ENCODE assay signal across 9 mouse cellular contexts in genomic region chr16:38651721-38652231, GRCm38 (mm10).
DNase-seq lines count a peak whose midpoint lies in the region; ATAC-seq lines count a peak whose summit lies in the region.
"Had no signal": no experiment of that assay in that cellular context is flagged by ENCODE, and none has a peak within 500 bp of the region (broad histone marks: within the 10 kb centered on the region; RNA-seq: fewer than 3 reads in every experiment).

No protein-coding gene starts in this region.

- H3K4me2 ChIP-seq in embryonic facial prominence, embryonic 15.5 days (replicated peaks) = no peak overlapping the region; the same call in 1 of the 2 replicates
- no peak overlapping the region for H3K4me2 ChIP-seq in intestine, embryonic 16.5 days (ENCODE audit: low read depth, low read length)
- H3K4me2 ChIP-seq in lung, embryonic 15.5 days = no peak overlapping the region; the same call in 1 of the 2 replicates

- peak; percentile 15 for DNase-seq in NIH3T3 (ENCODE audit: low read depth)
- no peak for DNase-seq in right cerebral cortex, postnatal 14 days
- DNase-seq in layer of hippocampus, postnatal 36 days = no peak
- no peak for DNase-seq in urinary bladder, adult 18-20 months (ENCODE audit: low spot score in 2 of 2)
- DNase-seq: cerebellum, postnatal 25 days had no signal

- ATAC-seq in embryonic facial prominence, embryonic 15.5 days (ENCODE audit: insufficient number of reproducible peaks, low FRiP score, low TSS enrichment, low read depth) = peak; percentile 66; the same call in 1 of the 2 replicates
- no peak for ATAC-seq in intestine, embryonic 16.5 days
- no peak for ATAC-seq in lung, embryonic 15.5 days (ENCODE audit: borderline replicate concordance, extremely low read depth, low FRiP score, low TSS enrichment)
- ATAC-seq in erythroblast, adult 5-6 weeks (replicated peaks; ENCODE audit: low FRiP score, poor library complexity, severe bottlenecking) = no peak

- no peaks in the 10 kb centered on the region for H3K36me3 ChIP-seq in embryonic facial prominence, embryonic 15.5 days
- no peaks in the 10 kb centered on the region for H3K36me3 ChIP-seq in intestine, embryonic 16.5 days (ENCODE audit: control insufficient read depth, insufficient read depth, low read length)
- no peaks in the 10 kb centered on the region for H3K36me3 ChIP-seq in lung, embryonic 15.5 days

- H3K27ac ChIP-seq in embryonic facial prominence, embryonic 15.5 days (replicated peaks) = peak overlapping the region; percentile 31; the same call in 1 of the 2 replicates
- peak overlapping the region; percentile 17; the same call in 1 of the 2 replicates for H3K27ac ChIP-seq in intestine, embryonic 16.5 days (ENCODE audit: low read length)
- peak overlapping the region; percentile 37 for H3K27ac ChIP-seq in lung, embryonic 15.5 days

- peaks cover 51% of the 10 kb centered on the region for H3K4me1 ChIP-seq in embryonic facial prominence, embryonic 15.5 days
- peaks cover 25% of the 10 kb centered on the region for H3K4me1 ChIP-seq in intestine, embryonic 16.5 days (ENCODE audit: control insufficient read depth, insufficient read depth, low read length)
- peaks cover 62% of the 10 kb centered on the region for H3K4me1 ChIP-seq in lung, embryonic 15.5 days

- H3K9ac ChIP-seq in embryonic facial prominence, embryonic 15.5 days = no peak overlapping the region
- H3K9ac ChIP-seq in intestine, embryonic 16.5 days (ENCODE audit: low read depth, low read length) = no peak overlapping the region
- H3K9ac ChIP-seq in lung, embryonic 15.5 days = no peak overlapping the region

- no peaks in the 10 kb centered on the region for H3K27me3 ChIP-seq in embryonic facial prominence, embryonic 15.5 days
- H3K27me3 ChIP-seq in intestine, embryonic 16.5 days (replicated peaks; ENCODE audit: control insufficient read depth, insufficient read depth, low read length) = no peaks in the 10 kb centered on the region
- H3K27me3 ChIP-seq in lung, embryonic 15.5 days = no peaks in the 10 kb centered on the region

- H3K4me3 ChIP-seq in embryonic facial prominence, embryonic 15.5 days (replicated peaks) = no peak overlapping the region
- no peak overlapping the region for H3K4me3 ChIP-seq in intestine, embryonic 16.5 days (ENCODE audit: low read length)
- H3K4me3 ChIP-seq in lung, embryonic 15.5 days = no peak overlapping the region

- WGBS in embryonic facial prominence, embryonic 15.5 days = 43% methylated on average over 10 of the region's 10 CpGs
- 81% methylated on average over 10 of the region's 10 CpGs for WGBS in intestine, embryonic 16.5 days
- WGBS in lung, embryonic 15.5 days = 66% methylated on average over 10 of the region's 10 CpGs

- no peaks in the 10 kb centered on the region for H3K9me3 ChIP-seq in embryonic facial prominence, embryonic 15.5 days (replicated peaks)
- H3K9me3 ChIP-seq in intestine, embryonic 16.5 days (ENCODE audit: control insufficient read depth, low read length) = no peaks in the 10 kb centered on the region
- H3K9me3 ChIP-seq in lung, embryonic 15.5 days = no peaks in the 10 kb centered on the region
